Mouse (Mus musculus) brain, adult 2 months (tissue): Measurements from ENCODE around the gene Steap3.

Experiments used
- DNase-seq: peaks from one replicate; pipeline ENCODE4 v3.0.0; 2011; ENCODE audit warnings: low read depth, low spot score

The Steap3 gene

GRCm38 (mm10) chr1:120251193-120251592 lies 21.3 kb downstream of the Steap3 start:
- DNase-seq, result no peak

- no peak for DNase-seq
Observed at GRCm38 (mm10) chr1:120250586-120250985, 21.9 kb downstream of the Steap3 start.

GRCm38 (mm10) chr1:120249842-120250241 lies 22.7 kb downstream of the Steap3 start:
- DNase-seq, result no peak

GRCm38 (mm10) chr1:120248156-120248555 lies 24.3 kb downstream of the Steap3 start:
- DNase-seq, result peak; percentile 39

- no peak for DNase-seq
Observed at GRCm38 (mm10) chr1:120247351-120247750, 25.2 kb downstream of the Steap3 start.

GRCm38 (mm10) chr1:120246946-120247345 lies 25.6 kb downstream of the Steap3 start:
- DNase-seq, result no peak

GRCm38 (mm10) chr1:120245661-120246131 lies 26.8 kb downstream of the Steap3 start:
- peak; percentile 28 for DNase-seq

- DNase-seq, result no peak
Observed at GRCm38 (mm10) chr1:120244646-120245045, 27.9 kb downstream of the Steap3 start.

- no peak for DNase-seq
Observed at GRCm38 (mm10) chr1:120243987-120244386, 28.5 kb downstream of the Steap3 start.

GRCm38 (mm10) chr1:120237068-120237467 lies 35.4 kb downstream of the Steap3 start:
- no peak for DNase-seq

- DNase-seq, result peak; percentile 71
Observed at GRCm38 (mm10) chr1:120236424-120236823, 36.1 kb downstream of the Steap3 start.

- DNase-seq, result peak; percentile 26
Observed at GRCm38 (mm10) chr1:120235631-120236215, 36.8 kb downstream of the Steap3 start.

GRCm38 (mm10) chr1:120232170-120232569 lies 40.3 kb downstream of the Steap3 start:
- DNase-seq, result no peak

GRCm38 (mm10) chr1:120231334-120231733 lies 41.2 kb downstream of the Steap3 start:
- DNase-seq, result peak; percentile 73

- no peak for DNase-seq
Observed at GRCm38 (mm10) chr1:120229723-120230471, 42.6 kb downstream of the Steap3 start.

- DNase-seq, result no peak
Observed at GRCm38 (mm10) chr1:120223613-120224012, 48.9 kb downstream of the Steap3 start.

- DNase-seq, result no peak
Observed at GRCm38 (mm10) chr1:120221285-120221684, 51.2 kb downstream of the Steap3 start.

GRCm38 (mm10) chr1:120220841-120221240 lies 51.7 kb downstream of the Steap3 start:
- DNase-seq, result no peak

- peak; percentile 15 for DNase-seq
Observed at GRCm38 (mm10) chr1:120208502-120209230, 63.8 kb downstream of the Steap3 start.

- DNase-seq, result peak; percentile 63
Observed at GRCm38 (mm10) chr1:120207568-120207967, 64.9 kb downstream of the Steap3 start.

GRCm38 (mm10) chr1:120204834-120205233 lies 67.7 kb downstream of the Steap3 start:
- DNase-seq, result no peak

GRCm38 (mm10) chr1:120203836-120204235 lies 68.7 kb downstream of the Steap3 start:
- no peak for DNase-seq
